Mouse (Mus musculus): ENCODE results near the gene A730071L15Rik.

A730071L15Rik gene

DNA sequence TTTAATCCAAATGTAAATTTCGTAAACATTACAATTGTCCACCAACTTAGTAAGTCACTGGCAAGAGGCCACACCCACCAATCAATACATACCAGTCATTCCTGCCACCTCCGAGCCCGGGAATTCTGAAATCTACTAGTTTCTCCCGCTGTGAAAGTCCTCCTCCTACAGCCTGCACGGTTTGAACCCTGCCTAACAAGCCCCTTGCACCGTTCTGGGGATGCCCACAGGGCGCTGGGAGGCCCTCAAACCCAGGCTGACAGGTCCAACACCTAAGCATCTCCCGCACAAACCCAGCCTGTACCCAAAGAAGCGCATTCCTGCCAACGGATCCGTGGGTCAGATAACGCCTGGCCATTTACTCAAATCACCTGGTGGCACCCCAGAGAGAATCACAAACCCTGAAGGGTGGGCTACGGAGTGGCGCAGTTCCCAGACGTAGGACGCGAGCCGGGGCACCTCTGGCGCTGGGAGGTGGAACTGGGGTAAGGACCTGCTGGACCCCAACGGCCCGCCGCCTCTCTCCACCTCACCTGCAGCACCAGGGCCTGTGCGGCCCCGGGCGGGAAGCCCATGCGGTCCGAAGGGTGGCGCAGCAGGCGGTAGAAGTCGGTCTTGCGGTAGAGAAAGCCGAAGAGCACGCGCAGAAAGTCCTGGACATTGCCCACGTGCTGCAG, at the start of gene A730071L15Rik:
Gene A730071L15Rik (plus strand): TSS at position 620 of the 677 bp plus-strand sequence.
- no peak for DNase-seq

DNA sequence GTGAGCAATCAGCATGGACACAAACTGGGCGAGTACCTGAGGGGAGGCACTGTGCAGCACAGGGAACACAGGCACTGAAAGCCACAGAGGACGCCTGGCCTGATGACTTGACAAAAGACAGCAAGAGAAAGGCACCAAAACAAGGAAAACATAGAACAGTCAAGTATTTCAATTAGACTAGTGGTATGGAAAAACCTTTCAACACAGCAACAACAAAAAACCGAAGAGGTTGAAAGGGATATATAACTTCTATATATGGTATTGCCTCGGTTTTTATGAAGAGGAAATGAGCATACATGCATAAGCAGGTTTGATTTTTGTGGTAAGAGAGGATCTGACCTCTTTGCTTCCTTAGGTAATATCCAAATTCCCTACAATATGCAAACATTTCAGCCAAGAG, 47.0 kb upstream of the A730071L15Rik start:
- no peak for DNase-seq

DNA sequence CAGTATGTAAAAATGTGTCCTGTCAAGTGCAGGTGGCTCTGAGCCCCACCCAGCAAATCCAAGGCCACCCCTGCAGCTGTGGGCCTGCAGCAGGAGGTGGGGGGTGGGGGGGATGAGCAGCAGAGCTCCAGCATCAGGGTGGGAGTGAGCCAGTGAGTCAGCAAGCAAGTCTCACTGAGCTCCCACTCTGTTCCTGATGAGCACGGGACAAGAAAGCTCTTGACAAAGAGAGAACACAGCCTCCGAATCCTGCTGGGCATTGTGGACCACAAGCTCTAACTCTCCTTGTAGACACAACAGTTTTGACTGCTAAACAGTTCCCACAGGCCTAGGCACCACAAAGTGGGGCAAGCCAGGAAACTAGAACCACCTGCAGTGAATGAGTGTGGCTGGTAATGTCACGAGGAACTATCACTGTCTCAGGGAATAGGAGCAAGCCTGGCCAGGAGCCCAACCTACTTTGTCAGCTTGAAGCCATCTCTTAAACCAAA, 45.6 kb upstream of the A730071L15Rik start:
- DNase-seq = no peak

DNA sequence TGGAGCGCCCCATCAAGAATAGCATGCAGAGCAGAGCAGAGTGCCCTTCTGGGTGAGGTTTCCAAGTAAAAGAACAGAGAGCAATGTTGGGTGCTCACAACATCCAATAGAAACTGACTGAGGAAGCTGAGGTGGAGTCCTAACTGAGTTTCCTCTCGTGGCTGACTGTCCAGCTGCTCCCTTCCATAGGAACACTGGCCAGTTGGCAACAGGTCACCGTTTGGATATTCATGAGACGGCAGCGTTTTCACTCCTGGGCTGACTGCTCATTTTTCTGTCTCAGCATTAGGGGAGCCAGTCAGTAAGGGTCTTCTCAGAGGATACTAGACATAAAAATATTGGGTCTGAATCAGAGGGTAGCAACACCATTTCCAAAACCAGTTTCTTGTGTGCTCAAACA, 43.2 kb upstream of the A730071L15Rik start:
- no peak for DNase-seq

DNA sequence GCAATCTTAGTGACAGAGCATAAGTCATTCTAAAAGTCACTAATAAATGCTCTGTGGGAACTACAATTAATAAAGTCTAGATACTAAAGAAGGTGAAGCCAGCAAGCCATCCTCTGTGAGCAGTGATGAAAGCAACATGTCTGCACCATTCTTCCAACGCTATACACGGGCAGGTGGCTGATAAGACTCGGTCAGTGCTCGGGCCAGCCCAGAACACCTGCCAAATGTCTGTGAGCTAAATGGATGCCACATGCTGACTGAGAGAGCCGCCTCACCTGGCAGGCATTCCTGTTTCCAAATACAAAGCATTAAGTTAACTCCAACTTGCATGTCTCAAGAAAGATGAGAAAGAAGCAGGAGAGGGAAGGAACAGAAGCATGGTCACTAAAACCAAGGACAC, 42.7 kb upstream of the A730071L15Rik start:
- DNase-seq = peak; percentile 76

DNA sequence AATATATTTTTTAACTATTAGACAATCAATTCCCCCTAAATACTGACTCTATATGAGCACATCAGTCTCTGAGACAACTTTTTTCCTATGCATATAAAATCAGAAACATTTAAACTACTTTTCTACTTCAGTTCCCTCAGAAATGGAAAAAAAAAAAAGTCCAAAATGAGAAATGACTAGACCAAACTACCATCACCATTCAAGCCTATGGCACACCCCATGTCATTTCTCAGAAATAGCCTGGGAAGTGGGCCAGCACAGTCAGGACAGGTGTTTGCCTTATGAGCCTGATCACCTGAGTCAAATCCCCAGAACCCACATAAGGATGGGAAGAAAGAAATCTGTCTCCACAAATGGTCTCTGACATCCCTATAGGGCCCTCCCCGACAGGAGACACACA, 41.3 kb upstream of the A730071L15Rik start:
- DNase-seq = no peak

DNA sequence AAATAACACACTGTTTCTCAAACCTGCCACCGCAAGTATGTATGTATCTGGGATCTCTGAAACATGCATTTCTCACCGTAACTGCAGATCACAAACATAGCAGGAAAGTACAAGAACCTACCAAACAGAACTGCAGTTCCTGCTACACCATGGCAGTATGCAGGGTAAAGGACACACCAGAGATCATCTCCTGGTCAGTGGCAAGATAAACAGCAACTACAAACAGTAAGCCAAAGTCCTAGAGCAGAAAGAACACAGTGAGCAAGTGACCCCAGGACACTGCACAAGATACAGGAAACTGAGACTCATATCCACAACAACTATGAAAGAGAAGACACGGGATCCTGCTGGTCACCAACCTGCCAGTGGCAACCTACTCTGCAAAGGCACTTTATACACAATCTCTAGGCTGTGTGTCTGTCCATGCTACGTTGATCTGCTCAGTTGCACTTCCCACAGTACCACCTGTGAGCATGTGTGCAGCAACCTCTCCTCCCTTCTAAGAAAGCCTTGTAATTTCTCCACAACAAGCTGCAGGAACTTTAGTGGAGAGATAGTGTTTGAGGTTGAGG, 40.0 kb upstream of the A730071L15Rik start:
- no peak for DNase-seq

DNA sequence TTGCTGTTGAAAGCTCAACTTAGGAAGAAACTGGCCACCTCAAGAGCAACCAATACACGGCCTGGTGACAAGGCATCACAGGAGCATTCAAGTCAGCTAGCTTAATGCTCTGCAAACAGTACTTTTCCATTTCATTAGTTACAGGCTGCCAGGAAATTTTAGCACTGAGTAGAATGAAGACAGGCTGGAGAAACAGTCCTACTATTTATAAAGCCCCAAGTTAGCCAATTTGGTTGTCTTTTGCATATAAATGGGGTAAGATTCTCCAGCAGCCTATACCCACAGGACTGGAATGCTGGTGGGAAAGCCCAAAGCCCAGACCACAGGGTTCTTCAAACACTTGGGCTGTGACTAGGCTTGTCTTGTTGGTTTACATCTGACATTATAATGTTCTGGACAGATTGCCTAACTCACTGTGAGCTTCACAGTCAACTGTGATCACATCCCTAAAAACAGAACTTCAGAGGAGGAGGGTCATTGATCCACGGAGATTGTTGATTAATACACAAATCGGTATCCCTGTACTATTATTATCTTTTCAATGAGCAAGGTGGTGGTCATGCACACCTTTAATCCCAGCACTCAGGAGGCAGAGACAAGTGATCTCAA, 39.1 kb upstream of the A730071L15Rik start:
- no peak for DNase-seq

DNA sequence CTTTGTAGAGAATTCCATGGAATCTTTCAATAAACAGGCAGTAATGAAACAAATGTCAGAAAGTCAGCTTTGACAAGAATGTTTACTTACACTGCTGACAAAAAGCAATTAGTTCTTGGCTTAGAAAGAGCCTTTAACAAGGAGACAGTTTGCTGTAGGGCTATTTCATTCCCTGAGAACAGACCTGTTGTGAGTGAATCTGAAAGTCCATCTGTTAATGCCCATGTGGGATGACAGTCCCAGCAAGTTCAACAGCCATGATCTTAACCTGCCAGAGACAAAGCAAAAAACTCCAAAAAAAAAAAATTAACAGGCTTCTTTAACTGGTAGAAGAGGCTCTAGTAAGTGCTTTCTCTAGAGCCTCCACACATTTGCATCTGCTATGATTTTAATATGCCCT, 38.3 kb upstream of the A730071L15Rik start:
- no peak for DNase-seq

DNA sequence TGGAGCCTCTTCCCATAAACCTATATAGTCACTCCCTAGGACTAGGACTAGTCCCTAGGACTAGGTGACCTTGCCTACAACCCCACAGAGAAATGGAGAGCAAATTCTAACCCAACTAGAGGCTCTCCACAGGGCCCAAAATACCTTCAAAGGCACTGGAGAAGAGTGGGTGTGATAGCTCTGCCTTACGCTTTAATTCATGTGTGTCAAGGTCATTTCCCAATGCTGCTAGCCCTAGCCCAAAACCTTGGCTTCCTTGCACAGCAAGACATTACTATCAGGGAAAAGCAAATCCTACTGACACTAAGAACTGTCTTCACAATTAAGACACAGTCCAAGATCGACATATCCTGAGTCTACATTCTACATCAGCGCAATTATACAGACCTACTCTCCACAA, 36.8 kb upstream of the A730071L15Rik start:
- no peak for DNase-seq

DNA sequence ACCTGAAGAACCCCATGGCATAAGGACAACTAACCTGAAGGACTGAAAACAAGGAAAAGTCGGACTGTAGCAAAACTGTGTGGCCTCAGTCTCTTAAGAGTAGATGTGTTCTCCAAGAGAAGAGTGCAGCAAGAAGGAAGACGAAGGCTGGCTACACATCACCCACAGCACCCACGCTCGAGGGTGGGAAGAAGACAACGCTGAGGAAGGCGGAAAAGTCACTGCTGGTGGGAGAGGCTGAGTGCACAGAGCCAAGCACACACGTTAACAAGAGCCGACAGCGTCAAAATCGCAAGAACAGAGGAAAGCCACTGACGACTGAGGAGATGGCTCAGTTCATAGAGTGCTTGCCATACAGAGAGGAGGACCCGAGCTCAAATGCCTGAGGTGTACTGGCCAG, 36.1 kb upstream of the A730071L15Rik start:
- DNase-seq = no peak

DNA sequence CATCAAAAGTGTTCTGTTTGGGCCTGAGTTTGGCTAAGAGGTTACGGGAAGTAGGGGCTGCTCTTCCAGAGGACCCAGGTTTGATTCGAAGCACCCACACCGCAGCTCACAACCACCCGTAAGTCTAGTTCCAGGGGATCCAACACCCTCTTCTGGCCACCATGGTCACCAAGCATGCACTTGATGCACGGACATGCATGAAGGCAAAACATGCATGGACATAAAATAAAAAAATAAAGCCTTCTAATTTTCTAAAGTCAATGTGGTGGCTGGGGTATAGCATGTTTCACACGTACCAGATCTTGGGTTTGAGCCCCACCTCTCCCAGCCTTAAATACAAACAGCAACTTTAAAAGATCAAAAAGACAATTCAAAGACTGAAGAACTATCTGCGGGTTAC, 35.0 kb upstream of the A730071L15Rik start:
- DNase-seq = no peak

DNA sequence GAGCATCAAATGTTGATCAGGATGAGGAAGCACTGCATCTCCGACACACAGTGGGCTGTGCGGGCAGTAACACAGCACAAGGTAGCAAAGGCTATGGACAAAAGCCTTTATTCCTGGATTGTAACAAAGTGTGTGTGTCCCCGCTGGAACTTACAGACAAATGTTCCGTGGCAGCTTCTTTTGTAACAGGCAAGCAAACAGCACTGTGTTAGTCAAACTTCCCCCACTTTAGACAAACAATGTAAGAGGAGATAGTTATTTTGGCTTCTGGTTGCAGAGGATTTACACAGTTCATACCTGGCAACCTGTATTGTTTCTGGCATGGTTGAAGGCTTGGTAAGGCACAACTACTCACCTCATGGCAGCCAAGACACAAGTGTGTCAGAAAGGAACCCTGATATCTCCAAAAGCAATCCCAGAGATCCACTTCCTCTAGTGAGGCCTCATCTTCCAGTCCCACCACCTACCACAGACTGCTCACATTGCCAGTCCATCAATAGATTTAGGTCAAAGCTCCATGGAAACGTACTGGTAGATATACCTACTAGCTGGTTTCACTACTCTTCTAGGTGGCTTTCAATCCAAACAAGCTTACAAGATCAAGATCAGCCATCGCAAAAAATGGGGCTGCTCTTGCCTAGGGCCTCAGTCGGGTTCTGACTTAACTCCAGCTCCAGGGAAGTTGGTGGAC, 34.3 kb upstream of the A730071L15Rik start:
- DNase-seq = no peak

DNA sequence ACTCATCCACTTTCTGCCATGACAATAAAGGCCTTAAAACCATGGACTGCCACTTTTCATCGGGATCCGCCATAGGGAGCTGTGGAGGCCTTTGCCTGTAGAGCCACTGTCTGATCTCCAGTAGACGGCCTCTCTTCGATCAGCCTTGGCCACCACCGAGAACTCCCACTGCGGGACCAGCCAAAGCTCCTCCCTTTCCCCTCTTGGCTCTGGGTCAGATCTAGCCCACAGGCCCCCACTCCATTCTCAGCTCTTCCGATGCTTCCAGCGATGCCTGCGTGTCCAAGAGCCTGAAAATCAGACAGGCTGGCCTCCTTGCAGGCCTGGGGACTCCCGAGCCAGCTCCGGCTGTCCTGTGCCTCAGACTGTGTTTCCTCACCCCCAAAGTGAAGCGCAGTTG, 33.5 kb upstream of the A730071L15Rik start:
- DNase-seq = no peak

DNA sequence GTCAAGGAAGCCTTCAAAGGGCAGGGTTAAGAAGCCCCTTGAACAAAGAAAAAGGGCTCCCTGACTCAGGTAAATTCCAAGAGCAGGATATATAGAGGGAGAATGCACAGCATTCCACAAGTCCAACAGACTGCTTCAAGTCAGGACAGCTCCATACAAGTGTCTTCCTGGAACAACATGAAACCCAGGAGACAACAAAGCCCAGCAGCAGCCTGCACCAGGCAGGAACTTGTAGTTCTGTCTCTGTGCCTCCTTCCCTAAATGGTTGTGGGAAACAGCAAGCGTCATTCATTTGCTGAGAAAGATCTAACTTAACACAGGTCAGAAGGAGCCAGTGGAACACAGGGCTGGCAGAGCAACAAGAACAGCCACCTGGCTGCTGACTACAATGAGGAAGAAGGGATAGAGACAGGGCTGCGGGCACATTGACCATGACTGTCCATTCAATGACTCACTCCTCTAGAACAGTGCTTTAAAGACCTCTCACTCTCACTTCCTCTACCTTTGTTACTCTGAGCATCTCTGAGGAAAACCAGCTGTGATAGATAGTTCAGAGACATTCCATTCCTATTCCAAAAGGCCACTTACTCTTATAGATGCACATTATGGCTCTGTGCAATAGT, 30.7 kb upstream of the A730071L15Rik start:
- DNase-seq = no peak

DNA sequence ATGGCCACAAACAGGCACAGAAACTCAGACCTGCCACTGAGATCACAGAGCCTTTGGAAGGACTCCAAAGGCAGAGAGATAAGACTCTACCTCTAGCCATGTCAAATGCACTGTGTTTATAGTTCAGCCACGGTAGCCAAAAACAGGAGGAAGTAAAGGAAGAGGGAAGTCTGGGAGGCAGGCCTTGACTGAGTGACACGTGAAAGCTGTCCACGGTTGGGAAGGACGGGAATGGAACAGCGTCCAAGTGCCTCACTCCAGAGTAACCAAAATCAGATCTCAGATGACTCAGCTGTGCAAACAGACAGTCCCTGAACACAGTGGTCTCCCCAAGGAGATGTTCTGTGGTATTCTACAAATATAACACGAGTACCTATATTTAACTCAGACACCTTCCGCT, 25.1 kb upstream of the A730071L15Rik start:
- no peak for DNase-seq

DNA sequence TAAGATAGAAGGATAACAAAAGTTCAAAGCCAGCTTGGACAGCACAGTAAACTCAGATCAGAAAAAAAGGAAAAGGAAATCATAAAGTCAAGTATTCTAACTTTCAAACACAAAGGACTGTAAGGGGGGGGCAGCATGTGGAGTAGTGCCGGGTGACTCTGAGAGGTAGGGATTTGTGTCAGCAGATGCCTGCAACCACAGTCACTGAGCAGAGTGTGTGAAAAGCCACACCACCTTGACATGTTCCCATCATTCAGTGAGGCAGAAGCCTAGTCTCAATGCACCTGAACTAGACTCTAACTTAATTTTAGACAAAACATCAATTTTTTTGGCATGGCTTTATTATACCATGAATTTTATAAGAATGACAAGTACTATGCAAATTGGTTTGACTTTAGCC, 24.3 kb upstream of the A730071L15Rik start:
- DNase-seq = no peak

DNA sequence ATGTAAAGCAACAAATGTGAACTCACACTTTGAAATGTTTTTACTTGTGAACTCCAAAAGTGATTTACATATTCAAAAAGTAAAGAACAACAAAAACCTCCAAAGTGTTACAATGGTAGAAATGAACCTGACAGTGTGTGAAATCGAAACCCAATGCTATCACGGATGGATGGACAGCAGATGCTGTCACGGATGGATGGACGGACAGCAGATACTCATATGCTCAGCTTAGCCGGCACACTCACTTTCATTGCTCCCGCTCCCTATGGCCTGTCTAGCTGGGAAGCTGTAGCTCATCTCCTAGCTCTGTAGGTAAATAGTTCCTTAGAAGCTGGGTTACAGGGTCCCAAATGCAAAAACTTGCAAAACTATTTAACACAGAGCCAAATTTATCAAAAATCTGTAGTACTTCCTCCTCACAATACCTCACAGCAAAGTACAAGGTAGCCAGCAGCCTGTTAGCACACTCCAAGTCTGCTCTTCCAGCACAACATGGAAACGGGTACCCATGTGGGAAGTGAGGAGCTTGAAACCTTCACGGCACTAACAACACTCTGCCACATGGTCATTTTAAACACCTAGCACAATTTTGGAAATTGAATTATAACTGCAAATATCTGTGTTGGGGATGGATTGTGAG, 21.9 kb upstream of the A730071L15Rik start:
- no peak for DNase-seq

DNA sequence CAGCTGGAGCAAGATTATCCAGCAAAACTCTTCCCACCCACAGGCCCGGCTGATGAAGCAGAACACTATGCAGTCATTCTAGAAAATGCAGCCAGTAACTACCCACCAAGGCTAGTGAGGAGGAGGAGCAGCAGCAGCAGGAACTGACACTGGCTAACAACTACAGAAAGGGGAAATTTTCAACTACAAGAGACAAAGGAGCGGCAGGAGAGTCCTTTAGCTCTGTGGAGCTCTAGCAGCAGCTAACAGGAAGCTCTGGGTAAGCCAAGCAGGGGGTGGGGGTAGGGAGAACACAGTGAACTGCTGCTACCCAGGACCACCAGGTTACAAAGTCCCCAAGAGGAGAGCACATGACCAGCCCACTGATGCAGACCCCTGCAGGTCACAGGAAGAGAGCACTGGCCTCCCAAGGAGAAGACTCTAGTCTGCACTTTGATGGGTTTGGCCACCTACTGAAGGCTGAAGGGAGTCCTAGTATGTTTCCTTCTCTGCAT, 21.1 kb upstream of the A730071L15Rik start:
- no peak for DNase-seq

DNA sequence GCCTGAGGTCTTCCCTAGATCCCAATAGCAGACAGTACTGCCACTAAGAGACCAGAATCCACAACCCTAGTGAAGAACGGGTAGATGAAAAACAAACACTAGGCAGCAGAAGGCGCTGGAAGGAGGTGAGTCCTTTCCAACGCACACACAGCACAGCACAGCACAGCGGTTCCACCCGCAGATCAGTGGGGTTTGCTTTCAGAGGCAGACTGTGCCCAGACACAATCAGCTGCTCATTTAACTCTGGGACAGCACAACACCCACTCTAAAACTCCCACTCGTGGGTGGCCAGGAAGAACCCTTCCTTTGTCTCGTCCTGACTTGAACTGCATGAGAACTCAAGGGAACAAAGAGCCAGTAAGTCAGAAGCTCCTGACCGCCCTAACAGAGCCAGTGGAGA, 20.6 kb upstream of the A730071L15Rik start:
- no peak for DNase-seq

DNA sequence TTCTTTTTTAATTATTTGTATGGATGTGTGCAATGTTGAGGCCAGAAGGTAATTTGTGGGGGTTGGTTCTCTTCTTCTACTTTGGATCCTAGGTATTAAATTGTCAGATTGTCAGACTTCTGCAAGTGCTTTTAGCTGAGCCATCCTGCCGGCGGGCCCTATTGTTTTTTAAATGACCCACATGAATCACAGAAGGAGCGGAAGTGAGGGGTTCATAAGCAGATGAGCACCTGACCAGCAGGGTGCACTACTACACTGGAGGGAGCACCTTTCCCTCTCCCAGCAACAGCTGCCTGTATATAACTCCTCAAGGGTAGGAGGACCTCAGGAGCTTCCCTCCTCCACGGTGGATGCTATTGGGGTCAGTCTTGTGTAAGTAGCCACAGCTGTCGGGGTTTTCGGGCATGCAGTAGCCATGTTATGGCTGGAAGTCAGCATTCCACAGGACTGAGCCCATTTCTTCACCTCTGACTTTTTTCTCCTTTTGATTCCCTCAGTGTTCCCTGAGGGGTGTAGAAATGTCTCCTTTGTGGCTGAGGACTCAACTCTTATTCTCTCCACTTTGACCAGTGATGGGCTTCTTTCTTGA, 18.9 kb upstream of the A730071L15Rik start:
- no peak for DNase-seq

DNA sequence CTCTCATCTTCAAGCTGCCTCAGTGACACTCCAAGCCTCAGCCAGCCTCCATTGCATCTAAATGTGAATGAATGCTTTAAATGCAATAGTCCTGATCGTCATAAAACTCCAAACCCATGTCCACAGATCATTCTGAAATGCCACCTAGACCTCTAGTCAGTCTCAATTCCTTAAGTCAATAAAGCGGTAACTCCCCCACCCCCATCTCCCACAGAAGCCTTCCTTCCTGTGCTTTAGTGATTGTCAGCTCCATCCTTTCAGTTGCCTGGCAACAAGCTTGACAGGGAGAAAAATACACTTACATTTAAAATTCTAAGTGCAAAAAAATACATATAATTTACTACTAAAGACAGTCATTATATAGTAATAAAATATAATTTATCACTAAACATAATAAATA, 16.6 kb upstream of the A730071L15Rik start:
- no peak for DNase-seq

All from cerebellum, adult 11 months (tissue).